Mouse (Mus musculus): ENCODE data around the gene Dclre1a. TPM values are rescaled to one million over a fixed set of nuclear protein-coding genes. Genes with fewer than 3 reads are reported as not detected.

Dclre1a gene
- total RNA-seq, 2 experiments from 2014 or later = 8.9 to 14.3 TPM

DNA sequence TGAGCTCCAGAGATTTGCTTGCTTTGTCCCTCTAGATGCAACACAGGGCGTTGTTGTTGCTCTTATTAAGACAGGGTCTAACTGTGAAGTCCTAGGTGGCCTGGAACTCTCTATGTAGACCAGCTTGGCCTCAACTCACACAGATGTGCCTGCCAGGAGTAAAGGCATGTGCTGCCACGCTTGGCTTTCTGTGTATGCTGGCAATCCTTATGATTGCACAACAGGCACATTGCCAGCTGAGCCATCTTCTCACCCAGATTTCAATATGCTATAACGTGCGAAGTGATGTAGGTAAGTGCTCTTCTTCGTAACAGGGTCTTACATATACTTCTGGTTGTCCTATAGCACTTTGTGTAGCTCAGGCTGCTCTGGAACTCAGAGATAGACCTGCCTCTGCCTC is 23.9 kb upstream of the Dclre1a start:
- DNase-seq (ENCODE audit: extremely low spot score in 1 of 2, low spot score in 2 of 2) = peak in 1 of 2 experiments; percentile 9
- no peak for TF ChIP-seq CTCF (IDR thresholded peaks at IDR 0.05)
- Histone ChIP-seq H3K4me3 (no peak overlapping the region), H3K27ac (no peak overlapping the region)
- intact Hi-C loops (cut with DNase I) = no loop called here

DNA sequence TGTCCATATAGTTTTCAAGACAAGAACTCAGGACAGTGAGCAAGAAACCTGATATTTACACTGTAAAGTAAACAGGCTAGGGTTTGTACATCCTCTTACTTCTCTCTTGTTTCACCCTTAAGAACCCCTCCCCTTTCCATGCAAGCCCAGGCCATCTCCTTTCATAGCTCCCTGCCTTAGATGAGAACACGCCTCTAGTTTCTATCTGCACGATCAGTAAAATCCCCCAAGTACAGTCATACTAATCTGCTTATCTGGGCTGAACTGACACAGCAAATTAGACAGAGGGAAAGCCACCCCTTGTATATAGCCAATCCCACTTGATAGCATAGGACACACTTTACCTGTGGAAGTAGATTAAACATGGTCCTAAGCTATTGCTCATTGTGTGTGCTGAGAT is 23.2 kb upstream of the Dclre1a start:
- no peak for TF ChIP-seq CTCF (IDR thresholded peaks at IDR 0.05)
- no peak overlapping the region for H3K4me3 ChIP-seq
- DNase-seq (ENCODE audit: extremely low spot score in 1 of 2, low spot score in 2 of 2) = no peak
- no peak overlapping the region for H3K27ac ChIP-seq
- intact Hi-C loops (cut with DNase I) = no loop called here

DNA sequence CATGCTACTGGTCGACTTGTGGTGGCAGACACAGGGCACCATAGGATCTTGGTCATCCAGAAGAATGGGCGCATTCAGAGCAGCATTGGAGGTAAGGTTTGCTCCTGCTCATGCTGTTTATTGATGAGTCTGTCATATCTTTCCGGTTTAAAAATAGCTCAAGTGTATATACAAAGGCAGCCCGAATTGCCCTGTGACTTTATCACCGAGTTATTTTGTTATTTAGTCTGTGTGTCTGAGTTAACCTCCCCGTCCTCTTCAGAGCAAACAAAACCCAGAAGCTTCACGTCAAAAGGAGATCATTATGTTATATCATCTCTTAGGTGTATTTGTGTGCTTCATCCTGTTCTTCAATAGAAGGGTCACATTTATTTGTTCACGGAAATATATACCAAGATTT is 22.8 kb upstream of the Dclre1a start:
- intact Hi-C loops (cut with DNase I) = no loop called here
- Histone ChIP-seq H3K4me3 (no peak overlapping the region), H3K27ac (no peak overlapping the region)
- no peak for TF ChIP-seq CTCF (IDR thresholded peaks at IDR 0.05)
- peak in 1 of 2 experiments; percentile 4 for DNase-seq (ENCODE audit: extremely low spot score in 1 of 2, low spot score in 2 of 2)

DNA sequence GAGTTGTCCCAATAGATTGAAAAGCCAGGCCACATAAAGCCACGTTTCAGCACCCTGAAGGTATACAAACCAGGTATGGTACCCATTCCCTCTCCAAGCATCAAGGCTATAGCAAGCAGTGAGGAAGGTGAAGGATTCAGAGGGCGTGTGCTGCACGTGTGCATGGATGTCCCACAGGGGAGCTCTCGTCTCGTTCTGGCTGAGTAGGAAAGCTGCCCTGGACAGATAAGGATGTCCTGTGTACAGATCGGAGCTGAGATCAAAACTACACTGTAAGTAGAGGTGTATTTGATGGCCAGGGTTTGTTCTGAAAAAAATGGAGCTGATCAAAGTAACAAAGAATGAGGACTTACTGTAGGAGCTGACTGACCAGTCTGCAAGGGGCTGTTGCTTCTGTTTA is 18.9 kb upstream of the Dclre1a start:
- intact Hi-C loops (cut with DNase I) = loop anchor here (1.0 to 2.0 kb wide), 2 partner anchors 160 to 210 kb away; no protein-coding TSS in a partner anchor

DNA sequence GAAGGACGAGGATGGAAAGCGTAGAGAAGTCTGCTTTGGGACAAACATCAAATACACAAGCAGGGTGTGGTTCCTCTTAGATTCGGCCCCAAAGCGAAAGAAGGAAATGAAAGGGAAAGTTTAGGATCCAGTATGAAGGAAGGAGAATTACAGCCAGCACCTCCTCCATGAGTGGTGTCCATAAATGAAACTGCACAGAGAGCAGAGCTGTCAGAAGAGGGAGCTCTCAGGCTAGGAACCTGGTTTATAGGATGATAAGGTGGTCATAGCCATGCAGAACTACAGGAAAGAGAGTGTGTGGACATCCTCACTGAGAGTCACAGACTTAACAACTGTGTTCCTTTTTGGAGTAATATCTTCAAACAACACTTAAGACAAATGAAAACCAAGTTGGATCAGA is 18.0 kb upstream of the Dclre1a start:
- H3K27ac ChIP-seq = no peak overlapping the region; the same call in 1 of the 2 replicates
- DNase-seq (ENCODE audit: extremely low spot score in 1 of 2, low spot score in 2 of 2) = peak; percentile 55 to 62
- intact Hi-C loops (cut with DNase I) = loop anchor here (1.0 to 2.0 kb wide), 2 partner anchors 161 to 211 kb away; no protein-coding TSS in a partner anchor
- H3K4me3 ChIP-seq = no peak overlapping the region
- peak; percentile 77 for TF ChIP-seq CTCF (IDR thresholded peaks at IDR 0.05)

More for the DNA sequence above, 18.9 kb upstream of the Dclre1a start:
- peak in 1 of 2 experiments; percentile 8 for DNase-seq (ENCODE audit: extremely low spot score in 1 of 2, low spot score in 2 of 2)
- no peak for TF ChIP-seq CTCF (IDR thresholded peaks at IDR 0.05)
- Histone ChIP-seq H3K4me3 (no peak overlapping the region), H3K27ac (no peak overlapping the region)

DNA sequence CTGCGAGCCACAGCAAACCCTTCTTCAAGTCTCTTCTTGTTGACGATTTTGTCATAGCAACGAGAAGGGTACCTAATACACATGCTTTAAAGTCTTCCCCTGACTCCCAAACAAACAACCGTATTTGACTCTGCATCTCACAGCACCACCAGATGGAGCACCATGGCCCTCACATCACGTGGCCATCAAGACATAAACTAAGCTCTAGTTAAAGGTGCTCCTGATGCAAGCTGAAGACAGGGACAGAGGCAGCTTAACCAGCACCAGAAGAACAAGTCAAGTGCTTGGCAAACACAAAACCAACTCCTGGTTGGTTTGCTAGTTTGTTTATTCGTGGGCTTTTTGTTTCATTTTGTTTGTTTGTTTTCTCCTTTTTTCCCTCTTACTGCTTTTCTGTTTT is 17.3 kb upstream of the Dclre1a start:
- peak in 1 of 2 experiments; percentile 7 for DNase-seq (ENCODE audit: extremely low spot score in 1 of 2, low spot score in 2 of 2)
- intact Hi-C loops (cut with DNase I) = no loop called here
- peak; percentile 38 for TF ChIP-seq CTCF (IDR thresholded peaks at IDR 0.05)

DNA sequence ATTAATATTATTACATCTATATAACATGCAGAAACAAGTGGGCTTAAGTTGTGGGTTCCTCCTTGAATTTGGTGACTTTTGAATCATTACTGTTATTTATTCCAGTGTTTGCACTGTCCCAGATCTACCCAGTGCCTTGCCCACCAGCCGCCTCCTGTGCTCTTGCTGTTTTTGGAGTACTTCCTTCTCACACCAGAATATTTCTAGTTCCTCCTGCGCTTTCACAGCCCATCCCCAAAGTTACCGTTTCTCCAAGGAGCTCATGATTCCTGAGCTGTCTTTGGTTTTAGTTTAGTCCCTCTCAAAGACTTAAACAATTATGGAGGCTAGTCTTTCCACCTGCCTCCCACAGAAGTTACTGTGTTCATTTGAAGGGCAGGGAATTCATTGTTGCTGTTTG is 15.4 kb upstream of the Dclre1a start:
- Histone ChIP-seq H3K27ac (peak overlapping the region; percentile 68; the same call in 1 of the 2 replicates), H3K4me3 (no peak overlapping the region)
- intact Hi-C loops (cut with DNase I) = loop anchor here (2.0 to 5.0 kb wide), 4 partner anchors 111 to 344 kb away; no protein-coding TSS in a partner anchor
- no peak for TF ChIP-seq CTCF (IDR thresholded peaks at IDR 0.05)
- no peak for DNase-seq (ENCODE audit: extremely low spot score in 1 of 2, low spot score in 2 of 2)

More for the DNA sequence above, 17.3 kb upstream of the Dclre1a start:
- Histone ChIP-seq H3K27ac (peak overlapping the region; percentile 33), H3K4me3 (no peak overlapping the region)

DNA sequence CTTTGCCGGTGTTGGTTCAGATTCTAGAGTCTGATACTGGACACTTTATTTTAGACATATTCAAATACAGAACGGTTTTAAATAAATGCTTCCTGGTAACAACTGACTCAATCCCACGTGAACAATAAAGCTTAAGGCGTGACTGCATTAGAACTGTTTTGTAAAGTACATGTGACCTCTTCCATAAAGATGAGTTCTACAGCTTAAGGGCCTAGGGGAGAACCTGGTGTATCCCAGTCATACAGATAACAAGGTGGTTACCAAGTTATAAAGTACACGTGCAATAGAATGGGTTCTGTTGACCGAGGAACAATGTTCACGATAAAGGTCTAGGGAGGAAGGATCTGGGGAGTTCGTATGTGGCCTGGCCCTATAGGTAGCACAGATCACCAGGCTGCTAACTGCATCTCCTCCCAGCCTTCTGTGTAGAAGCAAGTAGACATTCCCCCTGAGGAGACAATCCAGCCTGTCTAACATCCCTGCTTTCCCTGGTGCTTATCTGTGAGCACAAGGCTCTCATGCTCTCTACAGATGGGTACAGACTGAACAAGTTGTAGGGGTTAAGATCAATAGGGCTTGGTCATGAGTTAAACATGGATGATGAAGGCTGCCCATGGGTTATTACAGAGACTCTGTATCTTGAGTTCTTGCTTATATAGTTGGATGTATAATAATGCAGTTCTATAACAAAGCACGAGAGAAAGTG is 14.6 kb upstream of the Dclre1a start:
- Histone ChIP-seq H3K27ac (peak overlapping the region; percentile 68), H3K4me3 (no peak overlapping the region)
- TF ChIP-seq CTCF (IDR thresholded peaks at IDR 0.05) = no peak
- intact Hi-C loops (cut with DNase I) = loop anchor here (2.0 to 5.0 kb wide), 4 partner anchors 110 to 345 kb away; no protein-coding TSS in a partner anchor
- no peak for DNase-seq (ENCODE audit: extremely low spot score in 1 of 2, low spot score in 2 of 2)

DNA sequence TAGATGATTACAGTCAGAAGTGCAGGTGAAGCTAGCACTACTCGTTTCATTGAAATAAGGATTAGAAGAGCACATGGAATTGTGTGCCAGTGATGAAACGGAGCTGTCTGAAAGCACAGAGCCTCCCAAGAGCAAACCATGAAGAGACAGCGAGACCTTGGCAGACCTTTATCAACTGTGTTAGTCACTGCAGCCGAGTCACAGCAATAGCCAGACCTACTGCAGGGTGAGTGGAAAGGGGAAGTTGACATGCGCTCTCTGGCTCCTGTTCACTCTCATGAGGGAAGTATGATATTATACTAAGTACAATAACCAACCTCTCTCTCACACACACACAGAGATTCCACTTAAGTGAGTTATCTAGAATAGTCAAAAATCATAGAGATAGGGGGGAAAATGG is 8.0 kb upstream of the Dclre1a start:
- DNase-seq (ENCODE audit: extremely low spot score in 1 of 2, low spot score in 2 of 2) = no peak
- H3K27ac ChIP-seq = no peak overlapping the region
- intact Hi-C loops (cut with DNase I) = no loop called here
- TF ChIP-seq CTCF (IDR thresholded peaks at IDR 0.05) = no peak
- no peak overlapping the region for H3K4me3 ChIP-seq

DNA sequence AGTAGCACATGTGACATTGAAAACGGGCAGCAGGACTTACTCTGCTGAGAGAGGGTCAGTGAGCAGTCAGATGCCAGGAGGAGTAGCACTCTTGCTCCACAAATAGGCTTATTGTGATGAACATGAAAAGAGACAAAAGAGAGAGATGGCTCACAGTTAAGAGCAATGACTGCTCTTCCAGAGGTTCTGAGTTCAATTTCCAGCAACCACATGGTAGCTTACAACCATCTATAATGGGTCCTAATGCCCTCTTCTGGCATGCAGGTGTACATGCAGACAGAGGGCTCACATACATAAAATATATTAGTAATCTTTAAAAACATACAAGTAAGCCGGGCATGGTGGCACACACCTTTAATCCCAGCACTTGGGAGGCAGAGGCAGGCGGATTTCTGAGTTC is 5.2 kb upstream of the Dclre1a start:
- Histone ChIP-seq H3K27ac (no peak overlapping the region), H3K4me3 (no peak overlapping the region)
- no peak for DNase-seq (ENCODE audit: extremely low spot score in 1 of 2, low spot score in 2 of 2)
- intact Hi-C loops (cut with DNase I) = no loop called here
- TF ChIP-seq CTCF (IDR thresholded peaks at IDR 0.05) = no peak; the same call in none of the 2 replicates

DNA sequence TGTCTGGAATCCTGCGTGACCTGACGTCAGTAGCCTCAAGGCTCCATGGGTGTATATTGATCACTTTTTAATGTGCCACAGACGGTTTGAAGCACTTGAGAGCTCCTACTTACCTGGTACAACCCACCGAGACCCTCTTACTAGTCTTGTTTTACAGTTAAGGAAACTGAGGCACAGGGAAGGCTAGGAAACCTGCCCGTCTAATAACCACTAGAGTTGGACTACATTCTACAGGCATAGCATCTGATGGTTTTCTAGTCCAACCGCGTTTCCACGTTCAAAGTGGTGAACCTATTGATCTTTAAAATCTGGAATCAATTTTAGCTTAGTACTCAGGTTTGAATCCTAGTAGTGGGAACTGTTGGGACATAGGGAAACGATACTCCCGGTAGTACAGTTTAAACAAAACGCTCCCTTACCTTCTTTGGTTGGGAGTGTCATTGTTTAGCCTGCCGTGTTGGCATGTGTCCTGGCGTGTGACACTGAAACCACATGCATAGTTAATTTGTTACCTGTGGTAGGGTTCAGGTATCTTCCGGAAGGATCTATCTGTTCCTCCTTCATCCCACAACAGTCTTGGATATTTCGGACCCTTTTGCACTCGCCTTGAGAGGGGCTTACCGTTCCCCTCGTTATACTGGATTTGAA is 1.1 kb upstream of the Dclre1a start:
- intact Hi-C loops (cut with DNase I) = no loop called here
- no peak for DNase-seq (ENCODE audit: extremely low spot score in 1 of 2, low spot score in 2 of 2)
- H3K27ac ChIP-seq = peak overlapping the region; percentile 96
- TF ChIP-seq CTCF (IDR thresholded peaks at IDR 0.05) = no peak
- H3K4me3 ChIP-seq = peak overlapping the region; percentile 96
